Mouse (Mus musculus): ENCODE data around the gene Scnn1a.
A peak's percentile ranks its signal among the peaks of the same experiment; 100 is the strongest.
"Not testable (repeated sequence)": the region's sequence is repeated elsewhere in the genome, so short reads cannot be mapped to it uniquely, and the experiment has no call there.

The Scnn1a gene

GRCm38 (mm10) chr6:125320323-125320722 lies at the start of gene Scnn1a:
Scnn1a (plus strand) TSS chr6:125320659.
- no peak for DNase-seq

- DNase-seq, result peak; percentile 95
These were observed 48.8 kb upstream of the Scnn1a start for GRCm38 (mm10) chr6:125271455-125272227.

DNA sequence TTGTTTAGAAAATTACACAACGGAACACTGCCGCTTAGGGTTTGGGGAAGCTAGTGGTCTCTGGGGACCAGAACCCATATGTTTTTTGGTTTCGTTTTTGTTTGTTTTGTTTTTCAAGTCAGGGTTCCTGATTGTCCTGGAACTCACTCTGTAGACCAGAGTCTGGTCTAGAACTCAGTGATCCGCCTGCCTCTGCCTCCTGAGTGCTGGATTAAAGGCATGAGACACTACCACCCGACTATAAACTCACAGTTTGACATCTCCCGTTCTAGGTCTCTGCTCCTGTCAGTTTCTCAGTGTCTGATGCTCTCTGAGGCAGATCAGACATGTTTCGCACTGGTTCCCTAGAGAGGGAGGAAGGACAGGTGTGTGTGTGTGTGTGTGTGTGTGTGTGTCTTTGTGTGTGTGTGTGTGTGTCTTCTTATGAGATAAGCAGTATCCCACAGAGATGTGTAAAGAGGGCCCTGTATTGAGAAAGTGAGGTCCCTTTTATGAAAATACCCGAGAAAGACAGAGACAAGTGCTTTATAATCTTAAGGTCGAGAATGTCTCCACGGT lies 48.2 kb upstream of the Scnn1a start:
- no peak for DNase-seq

GRCm38 (mm10) chr6:125274841-125275563 lies 45.5 kb upstream of the Scnn1a start:
- DNase-seq, result no peak

DNA sequence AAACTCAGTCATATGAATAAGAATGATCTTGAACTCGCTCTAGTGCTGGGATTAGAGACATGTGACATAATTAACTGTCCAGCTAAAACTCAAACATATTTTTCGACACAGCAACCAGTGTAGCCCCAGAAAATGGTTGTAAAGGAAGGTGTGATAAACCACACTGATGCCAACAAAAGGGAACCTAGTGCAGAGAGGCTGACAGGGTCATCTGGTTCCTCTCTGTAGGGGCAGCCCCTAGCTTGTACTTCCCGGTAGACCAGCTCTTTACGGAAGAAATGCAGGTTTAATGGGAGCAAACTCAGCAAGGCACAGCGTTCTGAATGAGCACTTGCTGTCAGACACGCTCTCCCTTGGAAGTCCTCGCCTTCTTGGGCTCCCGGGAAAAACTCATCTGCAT lies 40.7 kb upstream of the Scnn1a start:
- no peak for DNase-seq

- not testable (repeated sequence) for DNase-seq
These were observed 37.7 kb upstream of the Scnn1a start for GRCm38 (mm10) chr6:125282721-125283120.

DNA sequence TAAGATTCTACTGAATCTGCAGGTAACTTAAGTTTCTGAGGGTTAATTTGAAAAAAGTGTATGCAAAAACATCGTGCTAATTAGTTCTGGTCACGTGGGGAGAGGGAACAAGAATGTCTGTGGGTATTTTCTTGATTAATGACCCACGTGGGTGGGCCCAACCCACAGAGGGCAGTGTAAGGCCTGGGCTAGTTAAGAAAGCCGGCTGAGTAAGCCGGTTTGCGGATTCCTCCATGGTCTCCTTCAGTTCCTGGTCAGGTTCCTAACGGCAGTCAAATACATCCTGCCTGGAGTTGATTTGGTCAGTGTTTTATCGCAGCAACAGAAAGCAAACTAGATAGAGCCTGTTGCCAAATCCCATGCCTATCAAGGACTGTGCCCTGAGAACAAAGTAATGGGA lies 36.2 kb upstream of the Scnn1a start:
- DNase-seq, result no peak

DNA sequence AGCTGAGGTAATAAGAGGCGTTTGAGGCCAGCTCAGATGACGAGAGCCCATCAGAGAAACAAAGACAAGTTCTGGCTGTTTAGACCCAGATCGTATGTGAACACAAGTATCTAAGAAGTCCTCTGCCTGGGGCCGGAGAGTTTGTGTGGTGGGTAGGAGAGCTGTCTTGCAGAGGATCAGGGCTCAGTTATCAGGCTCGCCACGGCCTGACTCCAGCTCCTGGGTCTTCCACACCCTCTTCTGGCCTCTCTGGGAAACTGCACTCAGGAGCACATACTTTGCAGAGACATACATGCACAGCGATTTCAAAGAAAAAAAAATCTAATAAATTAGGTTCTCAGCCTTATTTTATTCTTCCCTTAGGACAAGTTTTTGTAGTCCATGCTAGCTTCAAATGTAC lies 35.7 kb upstream of the Scnn1a start:
- DNase-seq, result no peak

DNA sequence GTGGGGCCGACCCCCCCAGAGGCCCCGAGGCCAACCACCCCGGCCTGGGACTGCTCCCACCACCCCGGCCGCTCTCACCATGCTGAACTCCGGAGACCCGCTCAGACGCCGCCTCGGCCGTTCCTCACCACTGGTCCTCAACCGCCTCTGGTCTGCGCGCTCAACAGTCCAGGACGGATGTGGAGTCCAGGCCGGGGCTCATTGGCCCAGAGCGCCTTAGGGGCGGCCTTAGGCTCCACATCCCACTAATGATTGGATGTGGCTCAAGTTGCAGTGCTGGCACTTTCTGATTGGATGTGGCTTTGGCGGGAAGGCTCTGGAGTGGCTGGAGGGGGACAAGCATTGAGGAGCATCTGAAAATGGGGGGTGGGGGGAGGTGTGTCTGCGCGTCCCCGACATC lies 34.6 kb upstream of the Scnn1a start, which contains the start of gene Tuba3a:
Gene Tuba3a, minus strand, starts transcription at position 153 of the 400 bp plus-strand sequence.
- DNase-seq, result no peak

- no peak for DNase-seq
These were observed 33.5 kb upstream of the Scnn1a start for GRCm38 (mm10) chr6:125286944-125287343.

DNA sequence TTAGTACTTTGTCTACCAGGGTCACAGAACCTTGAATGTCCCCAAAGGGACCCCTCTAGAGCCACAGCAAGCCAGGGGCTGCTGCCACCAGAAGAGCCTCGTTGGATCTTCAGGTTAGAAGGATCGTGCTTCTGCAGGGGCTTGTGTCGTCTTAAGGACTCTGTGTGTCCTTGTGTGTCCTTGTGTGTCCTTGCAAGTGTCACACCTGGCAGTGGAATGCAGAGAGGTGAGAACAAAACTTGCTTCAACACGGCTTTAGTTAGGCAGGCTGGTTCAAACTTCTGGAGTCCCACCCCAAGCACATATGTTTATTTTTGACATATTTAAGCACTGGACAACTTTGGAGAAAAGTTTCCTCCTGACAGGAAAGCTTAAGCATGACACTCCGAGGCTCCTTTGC lies 31.7 kb upstream of the Scnn1a start:
- no peak for DNase-seq

GRCm38 (mm10) chr6:125291329-125291728 lies 29.1 kb upstream of the Scnn1a start:
- DNase-seq, result no peak

DNA sequence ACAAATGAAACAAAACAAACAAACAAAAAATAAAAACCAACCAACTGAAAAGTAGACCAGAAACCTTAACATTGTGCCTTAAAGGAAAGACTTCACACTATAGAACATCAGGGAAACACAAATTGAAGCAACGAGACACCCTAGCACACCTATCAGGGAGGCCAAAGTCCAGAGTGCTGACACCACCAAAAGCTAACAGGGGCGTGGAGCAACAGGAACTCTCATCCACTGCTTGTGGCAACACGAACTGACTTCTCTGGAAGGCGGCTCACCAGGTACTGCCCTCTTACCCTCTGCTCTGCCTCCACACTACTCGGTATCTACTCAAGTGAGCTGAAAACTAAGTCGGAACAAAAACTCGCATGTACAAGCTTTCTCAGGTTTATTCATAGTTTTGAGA lies 28.2 kb upstream of the Scnn1a start:
- DNase-seq, result no peak

DNA sequence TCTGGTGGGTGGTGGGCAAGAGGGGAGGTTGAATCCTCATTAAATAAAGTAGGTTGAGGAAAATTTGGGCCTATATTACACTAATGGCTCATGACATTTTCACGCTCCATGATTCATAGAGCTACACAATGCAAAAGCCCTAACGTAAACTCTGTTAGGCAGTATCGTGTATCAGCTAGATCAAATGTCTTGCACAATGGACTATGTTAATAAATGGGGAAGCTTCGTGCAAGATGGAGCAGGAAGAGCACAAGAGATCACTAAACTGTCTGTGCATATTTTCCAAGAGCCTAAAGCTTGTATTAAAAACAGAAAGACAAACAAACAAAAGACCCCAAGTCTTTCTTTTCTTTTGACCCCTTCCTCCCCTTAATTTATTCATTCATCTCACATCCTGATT lies 26.4 kb upstream of the Scnn1a start:
- no peak for DNase-seq

GRCm38 (mm10) chr6:125297149-125297820 lies 23.2 kb upstream of the Scnn1a start:
- DNase-seq, result no peak

- DNase-seq, result no peak
These were observed 19.5 kb upstream of the Scnn1a start for GRCm38 (mm10) chr6:125300982-125301381.

- no peak for DNase-seq
These were observed 18.1 kb upstream of the Scnn1a start for GRCm38 (mm10) chr6:125302231-125302982.

- DNase-seq, result no peak
These were observed 17.2 kb upstream of the Scnn1a start for GRCm38 (mm10) chr6:125303242-125303641.

DNA sequence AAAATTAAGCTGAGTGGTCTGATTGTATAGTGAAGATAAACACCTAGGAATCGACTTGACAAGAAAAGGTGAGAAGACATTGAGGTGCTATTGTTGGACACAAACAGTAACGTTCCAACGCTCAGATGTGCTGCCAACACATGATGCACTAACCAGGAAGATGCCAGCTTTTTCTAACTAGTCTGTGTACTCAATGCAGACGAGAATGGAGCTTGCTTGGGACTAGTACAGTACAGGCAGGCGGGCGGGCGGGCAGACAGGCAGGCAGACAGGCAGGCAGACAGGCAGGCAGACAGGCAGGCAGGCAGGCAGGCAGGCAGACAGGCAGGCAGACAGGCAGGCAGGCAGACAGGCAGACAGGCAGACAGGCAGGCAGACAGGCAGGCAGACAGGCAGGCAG lies 16.1 kb upstream of the Scnn1a start:
- not testable (repeated sequence) for DNase-seq

DNA sequence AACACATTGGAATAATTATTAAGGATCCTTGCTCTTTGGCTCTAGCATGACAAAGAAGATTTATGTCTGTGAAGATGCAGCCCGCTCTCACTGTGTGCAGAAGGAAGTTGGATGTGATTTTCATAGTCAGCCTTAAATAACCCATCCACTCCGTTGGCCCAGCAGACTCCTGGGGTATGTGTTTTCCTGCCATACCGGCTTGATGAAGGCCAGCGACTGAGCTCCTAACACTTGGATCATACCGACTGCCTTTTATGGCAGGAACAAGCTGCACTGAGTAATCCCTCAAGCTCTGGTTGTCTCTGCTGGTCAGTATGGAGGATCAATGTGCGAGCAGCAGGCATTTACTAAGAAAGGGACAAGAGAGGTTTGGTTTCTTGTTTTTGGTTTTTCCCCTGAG lies 15.0 kb upstream of the Scnn1a start:
- DNase-seq, result no peak

GRCm38 (mm10) chr6:125307091-125307490 lies 13.4 kb upstream of the Scnn1a start:
- no peak for DNase-seq

DNA sequence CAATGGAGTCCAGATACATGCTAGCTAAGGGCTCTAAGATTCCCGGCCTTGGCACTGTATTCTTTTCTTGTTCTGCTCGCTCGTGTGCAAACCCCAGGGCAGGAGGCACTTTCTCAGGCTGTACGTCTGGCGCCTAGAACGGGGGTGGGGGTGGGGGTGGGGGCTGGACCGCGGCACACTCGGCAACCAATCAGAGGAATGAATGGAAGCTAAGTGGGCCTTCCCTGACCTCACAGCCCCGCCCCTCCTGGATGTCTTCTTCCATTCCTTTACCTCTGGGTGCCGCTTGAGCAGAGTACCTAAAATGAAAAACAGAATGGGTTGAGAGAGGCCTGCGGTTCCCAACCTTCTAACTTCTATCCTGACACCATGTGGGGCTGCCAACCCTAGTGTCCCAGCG lies 11.5 kb upstream of the Scnn1a start:
- DNase-seq, result no peak

- DNase-seq, result no peak
These were observed 11.1 kb upstream of the Scnn1a start for GRCm38 (mm10) chr6:125309406-125309805.
